In genomic region chr2:59401841-59402461, GRCm38 (mm10) we compare ENCODE assay signal across 8 mouse cellular contexts.
A peak's percentile ranks its signal among the peaks of the same experiment; 100 is the strongest.
DNase-seq lines count a peak whose midpoint lies in the region; ATAC-seq and TF ChIP-seq lines count a peak whose summit lies in the region.

No protein-coding gene starts in this region.

- no peak for ATAC-seq in embryonic facial prominence, embryonic 12.5 days (ENCODE audit: insufficient number of reproducible peaks, insufficient read depth, low FRiP score, low TSS enrichment)
- peak; percentile 88 for ATAC-seq in intestine, embryonic 16.5 days
- ATAC-seq in lung, postnatal 0 days, result peak; percentile 95

- H3K4me3 ChIP-seq in embryonic facial prominence, embryonic 12.5 days, result no peak overlapping the region
- H3K4me3 ChIP-seq in embryonic facial prominence, embryonic 10.5 days, result no peak overlapping the region
- H3K4me3 ChIP-seq in cortical plate, adult 2 months (ENCODE audit: insufficient read depth, low read length), result no peak overlapping the region
- H3K4me3 ChIP-seq in intestine, embryonic 16.5 days (ENCODE audit: low read length), result no peak overlapping the region
- H3K4me3 ChIP-seq in lung, postnatal 0 days (ENCODE audit: low read depth, low read length), result no peak overlapping the region

- no peak for DNase-seq in embryonic facial prominence, embryonic 10.5 days (ENCODE audit: low spot score)
- DNase-seq in lung, postnatal 0 days (ENCODE audit: low spot score), result peak; percentile 78
- DNase-seq in cerebellum, postnatal 14 days, result no peak
- DNase-seq in embryo, embryonic 9.5 days (ENCODE audit: extremely low spot score), result no peak
- DNase-seq in cerebellum, adult 9-11 months, result no peak

- 65% methylated on average over 8 of the region's 8 CpGs for WGBS in embryonic facial prominence, embryonic 12.5 days
- WGBS in embryonic facial prominence, embryonic 10.5 days, result 71% methylated on average over 8 of the region's 8 CpGs
- 41% methylated on average over 8 of the region's 8 CpGs for WGBS in intestine, embryonic 16.5 days
- 64% methylated on average over 8 of the region's 8 CpGs for WGBS in lung, postnatal 0 days

- TF ChIP-seq CTCF in cortical plate, adult 2 months (IDR thresholded peaks at IDR 0.05; ENCODE audit: extremely low read depth, insufficient read depth, low read length), result no peak
- TF ChIP-seq CTCF in lung, postnatal 0 days (IDR thresholded peaks at IDR 0.05), result no peak

- no peaks in the 10 kb centered on the region for H3K9me3 ChIP-seq in embryonic facial prominence, embryonic 12.5 days
- H3K9me3 ChIP-seq in embryonic facial prominence, embryonic 10.5 days, result no peaks in the 10 kb centered on the region
- no peaks in the 10 kb centered on the region for H3K9me3 ChIP-seq in intestine, embryonic 16.5 days (ENCODE audit: control insufficient read depth, low read length)
- H3K9me3 ChIP-seq in lung, postnatal 0 days (ENCODE audit: low read length), result no peaks in the 10 kb centered on the region

- H3K27me3 ChIP-seq in embryonic facial prominence, embryonic 12.5 days, result no peaks in the 10 kb centered on the region
- H3K27me3 ChIP-seq in embryonic facial prominence, embryonic 10.5 days (replicated peaks; ENCODE audit: low read depth, poor library complexity, severe bottlenecking), result no peaks in the 10 kb centered on the region
- no peaks in the 10 kb centered on the region for H3K27me3 ChIP-seq in intestine, embryonic 16.5 days (replicated peaks; ENCODE audit: control insufficient read depth, insufficient read depth, low read length)
- H3K27me3 ChIP-seq in lung, postnatal 0 days (replicated peaks; ENCODE audit: insufficient read depth, low read length), result no peaks in the 10 kb centered on the region

- H3K36me3 ChIP-seq in embryonic facial prominence, embryonic 12.5 days, result no peaks in the 10 kb centered on the region
- no peaks in the 10 kb centered on the region for H3K36me3 ChIP-seq in embryonic facial prominence, embryonic 10.5 days (replicated peaks)
- no peaks in the 10 kb centered on the region for H3K36me3 ChIP-seq in intestine, embryonic 16.5 days (ENCODE audit: control insufficient read depth, insufficient read depth, low read length)
- no peaks in the 10 kb centered on the region for H3K36me3 ChIP-seq in lung, postnatal 0 days (ENCODE audit: insufficient read depth, low read length)

- no peaks in the 10 kb centered on the region for H3K4me1 ChIP-seq in embryonic facial prominence, embryonic 12.5 days
- H3K4me1 ChIP-seq in embryonic facial prominence, embryonic 10.5 days, result peaks cover 16% of the 10 kb centered on the region
- H3K4me1 ChIP-seq in cortical plate, adult 2 months (ENCODE audit: control insufficient read depth, insufficient read depth, low read length), result no peaks in the 10 kb centered on the region
- H3K4me1 ChIP-seq in intestine, embryonic 16.5 days (ENCODE audit: control insufficient read depth, insufficient read depth, low read length), result 0 out of 2 replicates have a peak, but pooled peaks cover 3% of the 10 kb centered on the region
- H3K4me1 ChIP-seq in lung, postnatal 0 days (ENCODE audit: insufficient read depth, low read depth, low read length), result no peaks in the 10 kb centered on the region

- TF ChIP-seq POLR2A in cortical plate, adult 2 months (IDR thresholded peaks at IDR 0.05; ENCODE audit: extremely low read depth, insufficient read depth, low read length), result no peak

- peak; percentile 98 for TF ChIP-seq EP300 in lung, postnatal 0 days (IDR thresholded peaks at IDR 0.05)

- H3K4me2 ChIP-seq in embryonic facial prominence, embryonic 12.5 days (replicated peaks), result no peak overlapping the region
- no peak overlapping the region for H3K4me2 ChIP-seq in intestine, embryonic 16.5 days (ENCODE audit: low read depth, low read length)
- H3K4me2 ChIP-seq in lung, postnatal 0 days (replicated peaks; ENCODE audit: low read depth, low read length), result no peak overlapping the region

- H3K27ac ChIP-seq in embryonic facial prominence, embryonic 12.5 days, result peak overlapping the region; percentile 9; the same call in 1 of the 2 replicates
- no peak overlapping the region for H3K27ac ChIP-seq in embryonic facial prominence, embryonic 10.5 days (replicated peaks)
- H3K27ac ChIP-seq in cortical plate, adult 2 months (ENCODE audit: insufficient read depth, low read length), result peak overlapping the region; percentile 66
- peak overlapping the region; percentile 68 for H3K27ac ChIP-seq in intestine, embryonic 16.5 days (ENCODE audit: low read length)
- H3K27ac ChIP-seq in lung, postnatal 0 days (ENCODE audit: low read length), result peak overlapping the region; percentile 91

- no peak overlapping the region for H3K9ac ChIP-seq in embryonic facial prominence, embryonic 12.5 days
- no peak overlapping the region for H3K9ac ChIP-seq in intestine, embryonic 16.5 days (ENCODE audit: low read depth, low read length)
- H3K9ac ChIP-seq in lung, postnatal 0 days (replicated peaks; ENCODE audit: low read depth), result no peak overlapping the region
